37 mouse cellular contexts compared by ENCODE assay signal in the genomic region with DNA sequence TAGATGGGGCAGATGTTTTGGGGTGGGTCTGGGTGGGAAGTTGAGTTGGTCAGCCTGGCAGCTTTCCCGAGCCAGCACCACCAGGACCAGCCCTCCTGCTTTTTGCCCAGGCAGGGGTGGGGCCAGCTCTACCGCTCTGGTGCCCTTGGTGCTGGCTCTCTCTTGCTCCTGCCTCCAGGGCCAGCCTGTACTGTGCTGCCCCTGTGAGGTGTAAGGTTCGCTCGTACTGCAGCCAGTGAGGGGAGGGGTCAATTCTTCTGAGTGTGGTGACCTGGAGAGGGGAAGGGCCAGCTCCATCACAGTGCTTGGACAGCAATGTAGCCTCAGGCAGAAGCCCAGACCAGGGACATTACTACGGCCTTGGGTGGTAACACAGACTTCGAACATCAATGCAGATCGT. TPM values are rescaled to one million over a fixed set of nuclear protein-coding genes. Genes with fewer than 3 reads are reported as not detected.
A peak's percentile ranks its signal among the peaks of the same experiment; 100 is the strongest.
DNase-seq lines count a peak whose midpoint lies in the region; ATAC-seq and TF ChIP-seq lines count a peak whose summit lies in the region.
"Had no signal": no experiment of that assay in that cellular context is flagged by ENCODE, and none has a peak within 500 bp of the region (broad histone marks: within the 10 kb centered on the region; RNA-seq: fewer than 3 reads in every experiment).

No protein-coding gene starts in this region.

- H3K4me2 ChIP-seq in heart, postnatal 0 days (ENCODE audit: low read depth, low read length), result no peak overlapping the region
- H3K4me2 ChIP-seq in kidney, embryonic 16.5 days (replicated peaks; ENCODE audit: low read depth, low read length), result no peak overlapping the region
- no peak overlapping the region for H3K4me2 ChIP-seq in midbrain, embryonic 12.5 days (replicated peaks)
- H3K4me2 ChIP-seq in midbrain, postnatal 0 days (ENCODE audit: low read depth, low read length, poor library complexity, severe bottlenecking), result no peak overlapping the region
- H3K4me2 ChIP-seq: embryonic facial prominence, embryonic 13.5 days; forebrain, embryonic 13.5 days; heart, embryonic 13.5 days; liver, embryonic 11.5 days; lung, embryonic 15.5 days; neural tube, embryonic 13.5 days had no signal

- ATAC-seq in heart, postnatal 0 days (ENCODE audit: insufficient read depth, low read depth), result 0 out of 2 replicates have a peak, but pooled peaks have one; percentile 41
- ATAC-seq in kidney, embryonic 16.5 days (ENCODE audit: low FRiP score, low TSS enrichment), result peak; percentile 59
- ATAC-seq in midbrain, embryonic 12.5 days (ENCODE audit: low FRiP score, low read depth), result 0 out of 2 replicates have a peak, but pooled peaks have one; percentile 58
- ATAC-seq in midbrain, postnatal 0 days (ENCODE audit: low FRiP score), result no peak
- peak; percentile 2; the same call in 1 of the 2 replicates for ATAC-seq in common myeloid progenitor, adult 5-6 weeks (replicated peaks; ENCODE audit: low read depth, poor library complexity, severe bottlenecking)
- ATAC-seq: forebrain, embryonic 13.5 days had no signal

- no peaks in the 10 kb centered on the region for H3K4me1 ChIP-seq in heart, postnatal 0 days (ENCODE audit: control insufficient read depth, insufficient read depth)
- H3K4me1 ChIP-seq in kidney, embryonic 16.5 days (ENCODE audit: insufficient read depth, low read length), result 0 out of 2 replicates have a peak, but pooled peaks cover 4% of the 10 kb centered on the region
- peaks cover 3% of the 10 kb centered on the region for H3K4me1 ChIP-seq in midbrain, embryonic 12.5 days
- H3K4me1 ChIP-seq in midbrain, postnatal 0 days (ENCODE audit: insufficient read depth, low read length), result no peaks in the 10 kb centered on the region
- H3K4me1 ChIP-seq: forebrain, embryonic 13.5 days; lung, embryonic 15.5 days; neural tube, embryonic 13.5 days had no signal

- no peak for TF ChIP-seq EP300 in heart, postnatal 0 days (IDR thresholded peaks at IDR 0.05; ENCODE audit: low read depth)

- no peak overlapping the region for H3K27ac ChIP-seq in heart, postnatal 0 days (ENCODE audit: low read depth)
- H3K27ac ChIP-seq in kidney, embryonic 16.5 days (ENCODE audit: low read length), result no peak overlapping the region
- H3K27ac ChIP-seq in midbrain, embryonic 12.5 days (replicated peaks), result no peak overlapping the region
- no peak overlapping the region for H3K27ac ChIP-seq in midbrain, postnatal 0 days (ENCODE audit: low read depth, low read length)
- H3K27ac ChIP-seq: embryonic facial prominence, embryonic 13.5 days; forebrain, embryonic 13.5 days; heart, embryonic 13.5 days; lung, embryonic 15.5 days; neural tube, embryonic 13.5 days had no signal

- H3K36me3 ChIP-seq in heart, postnatal 0 days (replicated peaks; ENCODE audit: control insufficient read depth, insufficient read depth, low read length), result no peaks in the 10 kb centered on the region
- H3K36me3 ChIP-seq in kidney, embryonic 16.5 days (ENCODE audit: insufficient read depth, low read length), result no peaks in the 10 kb centered on the region
- H3K36me3 ChIP-seq in midbrain, embryonic 12.5 days, result no peaks in the 10 kb centered on the region
- no peaks in the 10 kb centered on the region for H3K36me3 ChIP-seq in midbrain, postnatal 0 days (ENCODE audit: insufficient read depth, low read length)
- H3K36me3 ChIP-seq: embryonic facial prominence, embryonic 13.5 days; heart, embryonic 13.5 days; lung, embryonic 15.5 days; neural tube, embryonic 13.5 days had no signal

- no peaks in the 10 kb centered on the region for H3K9me3 ChIP-seq in heart, postnatal 0 days (replicated peaks; ENCODE audit: control insufficient read depth, low read length)
- H3K9me3 ChIP-seq in kidney, embryonic 16.5 days (ENCODE audit: low read length), result no peaks in the 10 kb centered on the region
- H3K9me3 ChIP-seq in midbrain, embryonic 12.5 days, result no peaks in the 10 kb centered on the region; the same call in 1 of the 2 replicates
- no peaks in the 10 kb centered on the region for H3K9me3 ChIP-seq in midbrain, postnatal 0 days (ENCODE audit: low read length)
- H3K9me3 ChIP-seq: embryonic facial prominence, embryonic 13.5 days; forebrain, embryonic 13.5 days; heart, embryonic 13.5 days; lung, embryonic 15.5 days had no signal

- intact Hi-C loops in heart, postnatal 36 days (cut with DNase I), result no loop called here

- H3K9ac ChIP-seq in heart, postnatal 0 days (replicated peaks; ENCODE audit: low read depth, low read length), result no peak overlapping the region
- no peak overlapping the region for H3K9ac ChIP-seq in kidney, embryonic 16.5 days (replicated peaks; ENCODE audit: low read length)
- H3K9ac ChIP-seq in midbrain, embryonic 12.5 days (replicated peaks), result no peak overlapping the region
- no peak overlapping the region for H3K9ac ChIP-seq in midbrain, postnatal 0 days (replicated peaks; ENCODE audit: low read length, poor library complexity, severe bottlenecking)
- H3K9ac ChIP-seq: embryonic facial prominence, embryonic 13.5 days; forebrain, embryonic 13.5 days; heart, embryonic 13.5 days; lung, embryonic 15.5 days; neural tube, embryonic 13.5 days had no signal

- no peak for TF ChIP-seq CTCF in heart, postnatal 0 days (IDR thresholded peaks at IDR 0.05; ENCODE audit: low read depth)
- TF ChIP-seq CTCF in midbrain, postnatal 0 days (IDR thresholded peaks at IDR 0.05), result no peak

- DNase-seq in heart, postnatal 0 days (ENCODE audit: low spot score), result no peak
- DNase-seq in heart, postnatal 36 days, result no peak
- no peak for DNase-seq in kidney, adult 8-10 months
- no peak for DNase-seq in midbrain, postnatal 0 days (ENCODE audit: low spot score)
- DNase-seq in cerebellum, adult 9-10 months, result no peak
- DNase-seq: adrenal gland, postnatal 25 days; cerebellum, adult 11-12 months; cerebellum, postnatal 10 days; gastrocnemius, postnatal 10 days; heart, postnatal 14 days; kidney, adult 18-20 months; lung, postnatal 4 days; right cerebral cortex, postnatal 4 days; thymus, postnatal 4 days had no signal

- H3K27me3 ChIP-seq in heart, postnatal 0 days (ENCODE audit: control insufficient read depth, insufficient read depth, low read length), result no peaks in the 10 kb centered on the region
- no peaks in the 10 kb centered on the region for H3K27me3 ChIP-seq in kidney, embryonic 16.5 days (ENCODE audit: insufficient read depth, low read length)
- H3K27me3 ChIP-seq in midbrain, embryonic 12.5 days, result no peaks in the 10 kb centered on the region
- H3K27me3 ChIP-seq in midbrain, postnatal 0 days (ENCODE audit: insufficient read depth, low read length), result no peaks in the 10 kb centered on the region
- H3K27me3 ChIP-seq: embryonic facial prominence, embryonic 13.5 days; forebrain, embryonic 13.5 days; heart, embryonic 13.5 days; lung, embryonic 15.5 days; neural tube, embryonic 13.5 days had no signal

- no peak overlapping the region for H3K4me3 ChIP-seq in heart, postnatal 0 days (ENCODE audit: low read depth, low read length)
- H3K4me3 ChIP-seq in kidney, embryonic 16.5 days (ENCODE audit: low read length), result no peak overlapping the region
- H3K4me3 ChIP-seq in midbrain, embryonic 12.5 days, result no peak overlapping the region
- no peak overlapping the region for H3K4me3 ChIP-seq in midbrain, postnatal 0 days (ENCODE audit: low read depth, low read length)
- H3K4me3 ChIP-seq: embryonic facial prominence, embryonic 13.5 days; erythroblast, embryonic 14.5 days; forebrain, embryonic 13.5 days; heart, embryonic 13.5 days; lung, embryonic 15.5 days; neural tube, embryonic 13.5 days had no signal

- 51% methylated on average over 7 of the region's 7 CpGs for WGBS in heart, postnatal 0 days
- WGBS in kidney, embryonic 16.5 days, result 42% methylated on average over 7 of the region's 7 CpGs
- 71% methylated on average over 7 of the region's 7 CpGs for WGBS in midbrain, embryonic 12.5 days
- WGBS in midbrain, postnatal 0 days, result 70% methylated on average over 7 of the region's 7 CpGs

RNA-seq across cellular contexts. Expression of a gene that starts 7.1 kb away (rescaled TPM):
- total RNA-seq in heart, postnatal 0 days (2014; rRNA removed; ENCODE audit: low replicate concordance), result not detected in 2 replicates
- polyA plus RNA-seq in heart, postnatal 0 days (2015; fragmentation: Nextera tagmentation; extraction: Ambion mirVana), result not detected in 2 replicates
- total RNA-seq in heart, postnatal 36 days (2021), result not detected
- not detected in 2 replicates for polyA plus RNA-seq in kidney, embryonic 16.5 days (2015; fragmentation: Nextera tagmentation; extraction: Ambion mirVana)
- not detected in 2 replicates for polyA plus RNA-seq in midbrain, embryonic 12.5 days (2016; fragmentation: Nextera tagmentation; extraction: Ambion mirVana)
- not detected in 2 replicates for total RNA-seq in midbrain, postnatal 0 days (2014; rRNA removed)
- not detected in 2 replicates for polyA plus RNA-seq in midbrain, postnatal 0 days (2015; fragmentation: Nextera tagmentation; extraction: Ambion mirVana)
- total RNA-seq in common myeloid progenitor, adult 5-6 weeks (2017), result not detected in 2 replicates
- total RNA-seq: adrenal gland, adult 18-20 months; adrenal gland, postnatal 25 days; gastrocnemius, postnatal 10 days; heart, postnatal 14 days; layer of hippocampus, adult 8-10 months; layer of hippocampus, postnatal 25 days; left cerebral cortex, adult 8-10 months had no signal
- polyA plus RNA-seq: cortical plate, adult 2 months; embryonic facial prominence, embryonic 13.5 days; erythroblast, embryonic 14.5 days; forebrain, embryonic 13.5 days; heart, embryonic 13.5 days; hindbrain, embryonic 11.5 days; limb, embryonic 11.5 days; liver, embryonic 11.5 days; liver, embryonic 16.5 days; lung, embryonic 15.5 days; neural tube, embryonic 13.5 days; thymus, postnatal 0 days had no signal

RNA-seq across cellular contexts. Expression of a gene that starts 30.1 kb away (rescaled TPM):
- not detected in 2 replicates for total RNA-seq in heart, postnatal 0 days (2014; rRNA removed; ENCODE audit: low replicate concordance)
- polyA plus RNA-seq in heart, postnatal 0 days (2015; fragmentation: Nextera tagmentation; extraction: Ambion mirVana), result not detected in 2 replicates
- not detected for total RNA-seq in heart, postnatal 36 days (2021)
- polyA plus RNA-seq in kidney, embryonic 16.5 days (2015; fragmentation: Nextera tagmentation; extraction: Ambion mirVana), result 0.15 TPM in 1 of 2 replicates, not detected in the other
- not detected in 2 replicates for polyA plus RNA-seq in midbrain, embryonic 12.5 days (2016; fragmentation: Nextera tagmentation; extraction: Ambion mirVana)
- total RNA-seq in midbrain, postnatal 0 days (2014; rRNA removed), result not detected in 2 replicates
- polyA plus RNA-seq in midbrain, postnatal 0 days (2015; fragmentation: Nextera tagmentation; extraction: Ambion mirVana), result 0.44 and 1.2 TPM in 2 replicates
- not detected in 2 replicates for total RNA-seq in common myeloid progenitor, adult 5-6 weeks (2017)
- total RNA-seq: adrenal gland, adult 18-20 months; adrenal gland, postnatal 25 days; gastrocnemius, postnatal 10 days; heart, adult 8-10 months; heart, postnatal 14 days; layer of hippocampus, adult 8-10 months; layer of hippocampus, postnatal 25 days; left cerebral cortex, adult 8-10 months had no signal
- polyA plus RNA-seq: cortical plate, adult 2 months; erythroblast, embryonic 14.5 days; forebrain, embryonic 13.5 days; gonadal fat pad, adult 2 months; hindbrain, embryonic 11.5 days; limb, embryonic 11.5 days; liver, embryonic 11.5 days; liver, embryonic 16.5 days; neural tube, embryonic 13.5 days; spleen, adult 2 months; testis, adult 2 months; thymus, postnatal 0 days had no signal

RNA-seq across cellular contexts. Expression of a gene that starts 45.7 kb away (rescaled TPM):
- 4.7 TPM in 1 of 2 replicates, not detected in the other for total RNA-seq in heart, postnatal 0 days (2014; rRNA removed; ENCODE audit: low replicate concordance)
- 10.7 and 13.8 TPM in 2 replicates for polyA plus RNA-seq in heart, postnatal 0 days (2015; fragmentation: Nextera tagmentation; extraction: Ambion mirVana)
- 1 to 10 TPM; 4.8 to 5.6 TPM for total RNA-seq in heart, postnatal 36 days (2021)
- polyA plus RNA-seq in kidney, embryonic 16.5 days (2015; fragmentation: Nextera tagmentation; extraction: Ambion mirVana), result 20.3 and 21.5 TPM in 2 replicates
- polyA plus RNA-seq in midbrain, embryonic 12.5 days (2016; fragmentation: Nextera tagmentation; extraction: Ambion mirVana), result 6.8 and 6.9 TPM in 2 replicates
- 5.6 TPM in 1 of 2 replicates, not detected in the other for total RNA-seq in midbrain, postnatal 0 days (2014; rRNA removed)
- 4.7 and 5.1 TPM in 2 replicates for polyA plus RNA-seq in midbrain, postnatal 0 days (2015; fragmentation: Nextera tagmentation; extraction: Ambion mirVana)
- 299 and 432 TPM in 2 replicates for total RNA-seq in common myeloid progenitor, adult 5-6 weeks (2017)

RNA-seq across cellular contexts. Expression of a gene that starts 55.4 kb away (rescaled TPM):
- total RNA-seq in heart, postnatal 0 days (2014; rRNA removed; ENCODE audit: low replicate concordance), result not detected in 2 replicates
- polyA plus RNA-seq in heart, postnatal 0 days (2015; fragmentation: Nextera tagmentation; extraction: Ambion mirVana), result not detected in 2 replicates
- total RNA-seq in heart, postnatal 36 days (2021), result not detected
- polyA plus RNA-seq in kidney, embryonic 16.5 days (2015; fragmentation: Nextera tagmentation; extraction: Ambion mirVana), result not detected in 2 replicates
- not detected in 2 replicates for polyA plus RNA-seq in midbrain, embryonic 12.5 days (2016; fragmentation: Nextera tagmentation; extraction: Ambion mirVana)
- total RNA-seq in midbrain, postnatal 0 days (2014; rRNA removed), result not detected in 2 replicates
- 0.18 and 0.19 TPM in 2 replicates for polyA plus RNA-seq in midbrain, postnatal 0 days (2015; fragmentation: Nextera tagmentation; extraction: Ambion mirVana)
- total RNA-seq in common myeloid progenitor, adult 5-6 weeks (2017), result not detected in 2 replicates
- total RNA-seq: adrenal gland, adult 18-20 months; adrenal gland, postnatal 25 days; gastrocnemius, postnatal 10 days; heart, adult 8-10 months; heart, postnatal 14 days; layer of hippocampus, adult 8-10 months; layer of hippocampus, postnatal 25 days; left cerebral cortex, adult 8-10 months had no signal
- polyA plus RNA-seq: cortical plate, adult 2 months; erythroblast, embryonic 14.5 days; forebrain, embryonic 13.5 days; heart, embryonic 13.5 days; hindbrain, embryonic 11.5 days; limb, embryonic 11.5 days; liver, embryonic 11.5 days; liver, embryonic 16.5 days; lung, embryonic 15.5 days; neural tube, embryonic 13.5 days; spleen, adult 2 months; thymus, postnatal 0 days had no signal

Comparison
In these comparisons a context has a peak if more than half of its experiments do, and no peak if none do; other contexts are left out.
1. RNA of a gene that starts 45.7 kb away (total RNA-seq): 299 to 432 TPM in common myeloid progenitor, adult 5-6 weeks; 5.6 TPM in midbrain, postnatal 0 days, 4.8 to 5.6 TPM in heart, postnatal 36 days and 4.7 TPM in heart, postnatal 0 days; every median in the first group is over 10 times any median in the second.